Mouse (Mus musculus) lung, postnatal 36 days (tissue): ENCODE measurements around the gene D11Wsu47e.

Source experiments
- DNase-seq: peaks from one replicate; pipeline ENCODE4 v3.0.0; 2022; ENCODE audit warnings: mixed read lengths

D11Wsu47e gene

DNA sequence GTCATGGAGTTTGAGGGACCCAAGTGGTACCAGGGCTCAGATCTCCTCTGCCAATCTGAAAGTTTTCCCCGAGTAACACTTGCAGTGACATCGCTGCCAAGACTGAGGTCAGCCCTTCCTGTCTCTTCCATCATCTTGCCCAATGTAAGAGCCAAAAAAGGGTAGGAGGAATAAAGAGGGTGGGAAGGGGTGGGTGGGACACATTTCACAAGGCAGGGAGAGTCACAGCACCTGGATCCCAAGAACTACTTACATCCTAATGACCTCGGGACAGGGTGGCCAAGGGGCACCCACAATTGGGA lies 53.3 kb downstream of the D11Wsu47e start:
- peak; percentile 67 for DNase-seq

DNA sequence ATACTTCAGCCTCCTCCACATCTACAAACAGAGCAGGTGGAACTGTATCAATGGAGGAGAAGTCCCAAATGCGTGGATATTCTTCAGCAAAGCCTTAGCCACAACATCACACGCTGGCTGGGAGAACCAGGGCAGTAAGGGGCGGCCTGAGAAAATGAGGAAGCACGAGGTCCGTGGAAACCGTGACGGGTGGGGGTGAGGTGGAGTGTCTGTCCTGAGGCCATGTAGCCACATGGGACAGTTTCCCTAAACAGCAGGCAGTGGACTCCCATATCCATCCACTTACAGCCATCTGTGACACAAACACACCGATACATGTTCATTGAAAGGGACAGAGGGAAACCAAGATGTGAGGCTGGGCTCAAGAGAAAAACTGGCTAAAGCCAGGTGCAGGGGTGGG lies 53.7 kb downstream of the D11Wsu47e start:
- DNase-seq: peak; percentile 61

DNA sequence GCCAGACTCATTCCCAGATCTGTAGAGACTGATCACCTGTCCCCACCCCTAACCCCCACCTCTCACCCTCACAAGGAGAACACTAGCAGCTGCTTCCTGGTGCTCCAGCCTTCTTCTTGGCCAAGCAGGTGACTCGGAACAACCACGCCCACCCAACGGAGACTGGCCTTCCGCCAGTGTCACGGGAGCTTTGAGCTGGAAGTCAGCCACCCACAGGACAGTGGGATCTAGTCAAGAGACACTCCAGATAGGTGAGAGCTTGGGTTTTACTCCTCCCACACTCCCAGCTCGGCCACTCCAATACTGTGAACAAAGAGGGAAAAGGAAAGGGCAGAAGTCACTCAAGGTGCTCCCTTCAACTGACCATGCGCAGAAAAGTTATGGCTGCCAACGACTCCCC lies 55.0 kb downstream of the D11Wsu47e start:
- DNase-seq: peak; percentile 93

DNA sequence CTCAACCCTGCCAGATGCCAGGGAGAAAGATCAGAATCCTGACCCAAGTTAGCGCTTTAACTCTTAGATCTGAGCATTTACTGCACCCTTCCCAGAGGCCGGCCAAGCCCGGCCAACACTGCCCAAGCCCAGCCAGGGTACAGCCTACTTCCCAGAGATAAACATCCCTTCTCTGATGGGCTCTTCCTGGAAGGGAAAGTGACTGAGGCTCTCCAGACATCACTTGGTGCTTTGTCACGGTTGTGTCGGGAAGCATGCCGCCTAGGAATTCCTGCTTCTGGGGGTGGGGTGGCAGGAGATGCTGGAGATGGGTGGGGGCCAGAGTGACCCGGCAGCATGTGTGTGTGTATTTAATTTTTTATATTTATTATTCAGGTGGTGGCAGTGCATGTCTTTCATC lies 55.9 kb downstream of the D11Wsu47e start:
- DNase-seq: peak; percentile 73

DNA sequence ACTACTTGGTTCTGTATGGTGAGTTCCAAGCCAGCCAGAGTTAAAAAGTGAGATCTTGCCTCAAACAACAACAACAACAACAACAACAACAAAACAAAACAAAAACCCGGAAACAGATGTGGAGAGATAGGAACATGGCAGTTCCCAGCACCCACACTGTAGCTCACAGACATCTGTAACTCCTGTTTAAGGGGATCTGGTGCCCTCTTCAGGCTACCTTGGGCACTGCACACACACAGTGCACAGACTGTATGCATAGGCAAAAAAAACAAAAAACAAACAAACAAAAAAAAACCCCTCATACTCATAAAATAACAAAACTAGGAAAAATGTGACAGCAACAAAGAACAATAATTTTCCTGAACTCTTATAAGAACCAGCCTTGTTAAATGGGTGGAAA lies 58.8 kb downstream of the D11Wsu47e start:
- DNase-seq: no peak
